Mouse (Mus musculus) small intestine, adult 2 months (tissue): Measurements from ENCODE around the gene Rest. TPM values are rescaled to one million over a fixed set of nuclear protein-coding genes. Genes with fewer than 3 reads are reported as not detected.

Experiments
- H3K27ac ChIP-seq: fragments of 200-500 bp; 2 replicates; pipeline ENCODE4 v1.5.1; 2012; ENCODE audit warnings: low read depth, low read length, control low read depth, inconsistent platforms; ENCODE audit not compliant: insufficient read depth
- H3K27me3 ChIP-seq: fragments of 200-500 bp; 2 replicates; pipeline ENCODE4 v1.6.1; 2012; ENCODE audit warnings: mild to moderate bottlenecking, moderate library complexity, low read length, inconsistent platforms; ENCODE audit not compliant: control insufficient read depth, insufficient read depth
- H3K36me3 ChIP-seq: fragments of 200-500 bp; 2 replicates; pipeline ENCODE4 v1.6.1; 2012; ENCODE audit warnings: mild to moderate bottlenecking, low read length, control low read depth, inconsistent platforms; ENCODE audit not compliant: control insufficient read depth, insufficient read depth
- H3K4me1 ChIP-seq: fragments of 200-500 bp; 2 replicates; pipeline ENCODE4 v1.6.1; 2012; ENCODE audit warnings: low read length, inconsistent platforms, mixed read lengths; ENCODE audit not compliant: control insufficient read depth, insufficient read depth, insufficient read length
- H3K4me3 ChIP-seq: fragments of 200-500 bp; 2 replicates; pipeline ENCODE4 v1.5.1; 2012; ENCODE audit warnings: low read depth, mild to moderate bottlenecking, control low read depth, inconsistent platforms, low read length, moderate library complexity
- CTCF ChIP-seq: fragments of 200-500 bp; IDR thresholded peaks from 2 replicates; pipeline ENCODE4 v1.5.1; 2012; ENCODE audit warnings: low read depth, mild to moderate bottlenecking, control low read depth, inconsistent platforms, low read length, moderate library complexity, mixed read lengths; ENCODE audit not compliant: insufficient replicate concordance, insufficient read length; ENCODE audit errors: extremely low read depth
- POLR2A ChIP-seq: fragments of 200-500 bp; IDR thresholded peaks from 2 replicates; pipeline ENCODE4 v1.6.1; 2012; ENCODE audit warnings: low read depth, mild to moderate bottlenecking, control low read depth, inconsistent platforms, low read length, moderate library complexity
- WGBS: fragments of 180-500 bp; shearing (Covaris S2); methylation state at CpG from one replicate; pipeline ENCODE4 v1.1.7; 2018; 5-methylcytosine and 5-hydroxymethylcytosine counted together
- polyA plus RNA-seq: library from polyadenylated mRNA; depleted of rRNA; stranded (reverse); fragments of >200 nt; gene quantifications from 2 replicates; pipeline ENCODE4 v1.2.3, GENCODE M21; 2012

The Rest gene
- polyA plus RNA-seq, 1 experiment = 2.5 TPM

GRCm38 (mm10) chr5:77277204-77277603 is 11.9 kb downstream of the Rest start:
- peaks cover 38% of the 10 kb centered on the region for H3K36me3 ChIP-seq
- 90% methylated on average over 6 of the region's 6 CpGs for WGBS
- peaks cover 3% of the 10 kb centered on the region; the same call in 1 of the 2 replicates for H3K4me1 ChIP-seq
- H3K27ac ChIP-seq = no peak overlapping the region
- TF ChIP-seq CTCF (no peak), POLR2A (no peak)
- no peaks in the 10 kb centered on the region for H3K27me3 ChIP-seq
- H3K4me3 ChIP-seq = no peak overlapping the region

DNA sequence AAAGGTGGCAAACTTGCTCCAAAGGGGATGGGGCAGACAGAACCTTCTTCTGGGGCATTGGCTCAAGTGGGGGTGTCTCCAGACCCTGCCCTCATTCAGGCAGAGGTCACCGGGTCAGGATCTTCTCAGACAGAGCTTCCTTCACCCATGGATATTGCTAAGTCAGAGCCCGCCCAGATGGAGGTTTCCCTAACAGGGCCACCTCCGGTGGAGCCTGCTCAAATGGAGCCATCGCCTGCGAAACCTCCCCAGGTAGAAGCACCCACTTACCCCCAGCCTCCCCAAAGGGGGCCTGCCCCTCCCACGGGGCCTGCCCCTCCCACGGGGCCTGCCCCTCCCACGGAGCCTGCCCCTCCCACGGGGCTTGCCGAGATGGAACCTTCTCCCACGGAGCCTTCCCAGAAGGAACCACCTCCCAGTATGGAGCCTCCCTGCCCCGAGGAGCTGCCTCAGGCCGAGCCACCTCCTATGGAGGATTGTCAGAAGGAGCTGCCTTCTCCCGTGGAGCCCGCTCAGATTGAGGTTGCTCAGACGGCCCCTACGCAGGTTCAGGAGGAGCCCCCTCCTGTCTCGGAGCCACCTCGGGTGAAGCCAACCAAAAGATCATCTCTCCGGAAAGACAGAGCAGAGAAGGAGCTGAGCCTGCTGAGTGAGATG is 16.4 kb downstream of the Rest start:
- WGBS = 84% methylated on average over 20 of the region's 20 CpGs
- Histone ChIP-seq H3K27ac (no peak overlapping the region), H3K36me3 (peaks cover 50% of the 10 kb centered on the region), H3K4me1 (no peaks in the 10 kb centered on the region), H3K4me3 (no peak overlapping the region), H3K27me3 (no peaks in the 10 kb centered on the region)
- TF ChIP-seq CTCF (no peak), POLR2A (no peak)

DNA sequence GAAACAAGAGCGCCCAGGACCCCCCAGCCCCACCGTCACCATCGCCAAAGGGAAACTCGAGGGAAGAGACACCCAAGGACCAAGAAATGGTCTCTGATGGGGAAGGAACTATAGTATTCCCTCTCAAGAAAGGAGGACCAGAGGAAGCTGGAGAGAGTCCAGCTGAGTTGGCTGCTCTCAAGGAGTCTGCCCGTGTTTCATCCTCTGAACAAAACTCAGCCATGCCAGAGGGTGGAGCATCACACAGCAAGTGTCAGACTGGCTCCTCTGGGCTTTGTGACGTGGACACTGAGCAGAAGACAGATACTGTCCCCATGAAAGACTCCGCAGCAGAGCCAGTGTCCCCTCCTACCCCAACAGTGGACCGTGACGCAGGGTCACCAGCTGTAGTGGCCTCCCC is 17.0 kb downstream of the Rest start:
- TF ChIP-seq POLR2A = no peak
- TF ChIP-seq CTCF = no peak
- H3K27me3 ChIP-seq = no peaks in the 10 kb centered on the region
- peaks cover 47% of the 10 kb centered on the region for H3K36me3 ChIP-seq
- H3K4me3 ChIP-seq = no peak overlapping the region
- H3K27ac ChIP-seq = no peak overlapping the region
- 86% methylated on average over 9 of the region's 9 CpGs for WGBS
- no peaks in the 10 kb centered on the region for H3K4me1 ChIP-seq

DNA sequence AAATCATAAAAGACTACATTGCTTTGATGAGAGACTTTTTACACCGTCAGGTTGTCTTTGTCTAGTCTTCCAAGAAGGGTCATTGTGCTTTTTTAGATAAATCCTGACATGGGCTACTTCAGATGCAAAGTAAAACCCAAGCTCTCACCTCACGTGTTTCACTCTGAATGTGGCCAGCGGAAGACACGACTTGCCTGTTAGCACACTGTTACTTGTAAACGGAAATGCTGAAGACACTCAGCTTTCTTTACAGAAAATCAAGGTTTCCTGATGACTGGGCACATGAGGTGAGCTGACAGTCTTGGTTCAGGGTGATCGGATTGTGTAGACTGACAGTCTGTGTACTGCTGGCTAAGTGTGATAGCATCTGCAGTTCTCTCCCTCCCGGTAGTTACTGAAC is 20.4 kb downstream of the Rest start:
- peaks cover 50% of the 10 kb centered on the region for H3K36me3 ChIP-seq
- 79% methylated on average over 7 of the region's 7 CpGs for WGBS
- TF ChIP-seq POLR2A = no peak
- TF ChIP-seq CTCF = no peak
- H3K4me1 ChIP-seq = no peaks in the 10 kb centered on the region; the same call in 1 of the 2 replicates
- H3K27me3 ChIP-seq = no peaks in the 10 kb centered on the region
- H3K4me3 ChIP-seq = no peak overlapping the region
- H3K27ac ChIP-seq = no peak overlapping the region

DNA sequence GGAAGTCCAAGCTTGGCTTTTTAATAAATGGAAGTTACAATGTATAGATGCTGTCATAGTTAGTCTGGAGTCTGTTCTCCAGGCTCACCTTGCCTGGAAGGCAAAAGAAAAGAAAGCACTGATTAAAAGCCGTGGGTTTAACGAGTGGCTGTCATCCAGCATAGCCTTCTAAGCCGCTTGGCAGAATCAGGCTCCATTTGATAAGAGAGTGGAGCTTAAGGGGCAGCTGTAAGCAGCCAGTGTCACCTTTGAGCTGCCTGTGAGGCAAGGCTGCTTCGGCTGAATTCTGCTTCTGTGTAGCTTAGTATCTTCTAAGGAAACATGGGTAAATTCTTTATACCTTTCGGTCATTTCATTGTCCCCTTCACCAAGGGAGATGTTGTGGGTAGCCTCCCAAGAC is 21.6 kb downstream of the Rest start:
- WGBS = 66% methylated on average over 5 of the region's 5 CpGs
- Histone ChIP-seq H3K36me3 (peaks cover 39% of the 10 kb centered on the region), H3K27me3 (no peaks in the 10 kb centered on the region), H3K4me1 (no peaks in the 10 kb centered on the region; the same call in 1 of the 2 replicates), H3K27ac (no peak overlapping the region), H3K4me3 (no peak overlapping the region)
- TF ChIP-seq POLR2A (no peak), CTCF (no peak)

GRCm38 (mm10) chr5:77287901-77288300 is 22.6 kb downstream of the Rest start:
- Histone ChIP-seq H3K4me3 (no peak overlapping the region), H3K4me1 (no peaks in the 10 kb centered on the region; the same call in 1 of the 2 replicates), H3K27me3 (no peaks in the 10 kb centered on the region), H3K36me3 (peaks cover 36% of the 10 kb centered on the region), H3K27ac (no peak overlapping the region)
- WGBS = 83% methylated on average over 6 of the region's 6 CpGs
- TF ChIP-seq POLR2A (no peak), CTCF (no peak)

- 79% methylated on average over 8 of the region's 8 CpGs for WGBS
- peak overlapping the region; percentile 29; the same call in 1 of the 2 replicates for H3K27ac ChIP-seq
- no peaks in the 10 kb centered on the region; the same call in 1 of the 2 replicates for H3K4me1 ChIP-seq
- no peaks in the 10 kb centered on the region for H3K27me3 ChIP-seq
- H3K4me3 ChIP-seq = no peak overlapping the region
- H3K36me3 ChIP-seq = peaks cover 43% of the 10 kb centered on the region
- no peak for TF ChIP-seq POLR2A
- no peak for TF ChIP-seq CTCF
Observed at GRCm38 (mm10) chr5:77289686-77290085, 24.4 kb downstream of the Rest start.
